Mouse (Mus musculus) activated CD4-positive, CD25-positive, alpha-beta regulatory T cell, adult 4 months (primary cell): Measurements from ENCODE around the gene Gspt1. TPM values are rescaled to one million over a fixed set of nuclear protein-coding genes. Genes with fewer than 3 reads are reported as not detected.

Experiments
- ATAC-seq: one replicate; pipeline ENCODE4 v1.8.0; 2017
- polyA plus RNA-seq, 2 experiments: library from polyadenylated mRNA; unstranded; fragments of 100-300 nt; shearing (Covaris generic); gene quantifications; one replicate each; pipeline ENCODE4 v1.2.1; 2017

Gene Gspt1
- polyA plus RNA-seq, 2 experiments from 2014 or later: 40.4 to 44.2 TPM

- ATAC-seq: peak; percentile 95
These were observed 51.3 kb downstream of the Gspt1 start, which contains the start of gene Rsl1d1 for GRCm38 (mm10) chr16:11202571-11203554. Gene Rsl1d1, minus strand, starts transcription at chr16:11203331.

- no peak for ATAC-seq
These were observed 52.3 kb downstream of the Gspt1 start for GRCm38 (mm10) chr16:11201740-11202394.

- ATAC-seq: no peak
These were observed 53.9 kb downstream of the Gspt1 start for GRCm38 (mm10) chr16:11200247-11200646.

- ATAC-seq: no peak
These were observed 55.7 kb downstream of the Gspt1 start for GRCm38 (mm10) chr16:11198467-11198866.

GRCm38 (mm10) chr16:11197052-11197451, 57.1 kb downstream of the Gspt1 start:
- no peak for ATAC-seq

- ATAC-seq: no peak
These were observed 60.9 kb downstream of the Gspt1 start for GRCm38 (mm10) chr16:11193231-11193630.

GRCm38 (mm10) chr16:11190150-11190549, 64.0 kb downstream of the Gspt1 start:
- ATAC-seq: no peak

- peak; percentile 27 for ATAC-seq
These were observed 76.7 kb downstream of the Gspt1 start for GRCm38 (mm10) chr16:11177404-11177803.

GRCm38 (mm10) chr16:11176884-11177244, 77.3 kb downstream of the Gspt1 start:
- ATAC-seq: no peak

GRCm38 (mm10) chr16:11176208-11176883, 77.8 kb downstream of the Gspt1 start, which contains the start of gene Zc3h7a:
Gene Zc3h7a, minus strand, starts transcription at chr16:11176393.
- ATAC-seq: peak; percentile 86

- ATAC-seq: peak; percentile 14
These were observed 78.5 kb downstream of the Gspt1 start for GRCm38 (mm10) chr16:11175489-11176207.

- ATAC-seq: no peak
These were observed 79.0 kb downstream of the Gspt1 start for GRCm38 (mm10) chr16:11175100-11175488.

GRCm38 (mm10) chr16:11174671-11175081, 79.4 kb downstream of the Gspt1 start:
- peak; percentile 10 for ATAC-seq

GRCm38 (mm10) chr16:11171679-11172078, 82.4 kb downstream of the Gspt1 start:
- ATAC-seq: no peak

Other genes with a start within 250 kb of the Gspt1 start
- gene Snn, start 193.4 kb downstream of the Gspt1 start, polyA plus RNA-seq: 1 to 10 TPM in 1 of 2 experiments, under 1 TPM in 1; 0.53 to 1.2 TPM
- 10 to 100 TPM; 40.1 to 49.5 TPM for gene Litaf, start 188.2 kb downstream of the Gspt1 start, polyA plus RNA-seq
- 1 to 10 TPM; 7.9 to 8.2 TPM for gene Txndc11, start 119.7 kb downstream of the Gspt1 start, polyA plus RNA-seq
- gene Zc3h7a, start 77.9 kb downstream of the Gspt1 start, polyA plus RNA-seq: 100 to 1,000 TPM; 210 to 235 TPM
- 100 to 1,000 TPM; 186 to 201 TPM for gene Rsl1d1, start 51.0 kb downstream of the Gspt1 start, polyA plus RNA-seq
- gene Tnfrsf17, start 59.5 kb upstream of the Gspt1 start, polyA plus RNA-seq: not detected
- 1 to 10 TPM; 5.1 to 8.3 TPM for gene Snx29, start 68.6 kb upstream of the Gspt1 start, polyA plus RNA-seq